Mouse (Mus musculus) liver, embryonic 11.5 days (tissue): Measurements from ENCODE around the gene Cadm1. TPM values are rescaled to one million over a fixed set of nuclear protein-coding genes. Genes with fewer than 3 reads are reported as not detected.

Source experiments
- ATAC-seq: fragments of 200-750 bp; cut with Nextera tagmentation; replicated peaks from 2 replicates; pipeline ENCODE4 v1.8.0; 2017; ENCODE audit warnings: moderate number of reproducible peaks, mild to moderate bottlenecking, moderate TSS enrichment, moderate library complexity; ENCODE audit not compliant: low FRiP score
- DNase-seq: peaks from one replicate; pipeline ENCODE4 v3.0.0-alpha.2; 2017; ENCODE audit warnings: low spot score
- H3K27ac ChIP-seq: fragments of 300-500 bp; sonication (generic); 2 replicates; pipeline ENCODE4 v1.5.1; 2014; ENCODE audit warnings: mild to moderate bottlenecking, low read depth, low read length, control low read depth
- H3K27me3 ChIP-seq: fragments of 300-500 bp; sonication (generic); replicated peaks from 2 replicates; pipeline ENCODE4 v1.6.1; 2014; ENCODE audit warnings: low read length, mixed read lengths; ENCODE audit not compliant: control insufficient read depth, insufficient read depth
- H3K36me3 ChIP-seq: fragments of 300-500 bp; sonication (generic); 2 replicates; pipeline ENCODE4 v1.6.1; 2014; ENCODE audit warnings: mild to moderate bottlenecking, low read length, moderate library complexity, mixed read lengths; ENCODE audit not compliant: control insufficient read depth, insufficient read depth
- H3K4me1 ChIP-seq: fragments of 300-500 bp; sonication (generic); replicated peaks from 2 replicates; pipeline ENCODE4 v1.6.1; 2014; ENCODE audit warnings: low read length, mixed read lengths; ENCODE audit not compliant: control insufficient read depth, insufficient read depth
- H3K4me2 ChIP-seq: fragments of 300-500 bp; sonication (generic); 2 replicates; pipeline ENCODE4 v1.6.1; 2014; ENCODE audit warnings: mild to moderate bottlenecking, control low read depth, moderate library complexity
- H3K4me3 ChIP-seq: fragments of 300-500 bp; sonication (generic); 2 replicates; pipeline ENCODE4 v1.5.1; 2014; ENCODE audit warnings: low read depth, low read length, control low read depth
- H3K9ac ChIP-seq: fragments of 300-500 bp; sonication (generic); 2 replicates; pipeline ENCODE4 v1.6.1; 2014; ENCODE audit warnings: low read depth, low read length, control low read depth
- H3K9me3 ChIP-seq: fragments of 300-500 bp; sonication (generic); 2 replicates; pipeline ENCODE4 v1.6.1; 2016; ENCODE audit warnings: low read length, inconsistent platforms, mixed read lengths; ENCODE audit not compliant: control insufficient read depth
- WGBS: fragments of 180-500 bp; shearing (Covaris S2); extraction: QIAGEN DNeasy Blood & Tissue Kit; methylation state at CpG from one replicate; pipeline ENCODE4 v1.1.7; 2014; 5-methylcytosine and 5-hydroxymethylcytosine counted together
- polyA plus RNA-seq: library from polyadenylated mRNA; unstranded; fragments of >200 nt; fragmentation: Nextera tagmentation; extraction: Ambion mirVana; gene quantifications from 2 replicates; pipeline ENCODE4 v1.2.1, GENCODE M21; 2014

Cadm1 gene
- polyA plus RNA-seq, 1 experiment from 2014 or later, result 27.6 TPM

DNA sequence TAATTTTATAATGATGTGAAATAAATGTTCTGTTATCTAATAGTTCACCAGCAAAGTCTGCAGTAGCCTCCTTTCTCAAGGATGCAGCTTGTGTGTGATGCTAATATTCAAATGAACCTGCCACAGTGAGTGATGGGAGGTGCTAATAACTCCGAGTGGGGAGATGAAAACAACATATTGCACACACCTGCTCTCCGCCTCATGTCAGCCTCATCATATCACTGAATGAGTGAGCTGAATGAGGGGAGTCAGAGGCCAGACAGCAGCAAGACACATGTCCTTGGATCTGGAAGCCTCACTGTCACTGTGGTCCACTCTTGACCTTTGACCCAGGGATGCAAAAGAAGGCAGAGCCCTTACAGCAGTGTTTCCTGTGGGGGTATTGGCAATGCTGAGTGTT is 156.9 kb downstream of the Cadm1 start:
- H3K27me3 ChIP-seq, result no peaks in the 10 kb centered on the region
- H3K9me3 ChIP-seq, result no peaks in the 10 kb centered on the region
- WGBS, result 86% methylated on average over 2 of the region's 2 CpGs
- no peak overlapping the region for H3K4me3 ChIP-seq
- ATAC-seq, result no peak
- no peak for DNase-seq
- no peaks in the 10 kb centered on the region for H3K4me1 ChIP-seq
- H3K27ac ChIP-seq, result no peak overlapping the region
- no peak overlapping the region for H3K4me2 ChIP-seq
- H3K36me3 ChIP-seq, result no peaks in the 10 kb centered on the region
- no peak overlapping the region for H3K9ac ChIP-seq

- H3K9ac ChIP-seq, result no peak overlapping the region
- no peak for DNase-seq
- H3K9me3 ChIP-seq, result no peaks in the 10 kb centered on the region
- WGBS, result 71% methylated on average over 5 of the region's 5 CpGs
- H3K27ac ChIP-seq, result no peak overlapping the region
- H3K4me2 ChIP-seq, result no peak overlapping the region
- no peaks in the 10 kb centered on the region for H3K36me3 ChIP-seq
- no peak overlapping the region for H3K4me3 ChIP-seq
- no peaks in the 10 kb centered on the region for H3K27me3 ChIP-seq
- no peak for ATAC-seq
- no peaks in the 10 kb centered on the region for H3K4me1 ChIP-seq
Measured at GRCm38 (mm10) chr9:47687604-47688003, 157.6 kb downstream of the Cadm1 start.

GRCm38 (mm10) chr9:47688297-47688696 is 158.3 kb downstream of the Cadm1 start:
- WGBS, result 45% methylated on average over 10 of the region's 10 CpGs
- no peaks in the 10 kb centered on the region for H3K4me1 ChIP-seq
- H3K4me3 ChIP-seq, result no peak overlapping the region
- H3K9me3 ChIP-seq, result no peaks in the 10 kb centered on the region
- H3K36me3 ChIP-seq, result no peaks in the 10 kb centered on the region
- H3K9ac ChIP-seq, result no peak overlapping the region
- no peaks in the 10 kb centered on the region for H3K27me3 ChIP-seq
- no peak overlapping the region for H3K4me2 ChIP-seq
- ATAC-seq (no peak), DNase-seq (no peak)
- no peak overlapping the region for H3K27ac ChIP-seq

DNA sequence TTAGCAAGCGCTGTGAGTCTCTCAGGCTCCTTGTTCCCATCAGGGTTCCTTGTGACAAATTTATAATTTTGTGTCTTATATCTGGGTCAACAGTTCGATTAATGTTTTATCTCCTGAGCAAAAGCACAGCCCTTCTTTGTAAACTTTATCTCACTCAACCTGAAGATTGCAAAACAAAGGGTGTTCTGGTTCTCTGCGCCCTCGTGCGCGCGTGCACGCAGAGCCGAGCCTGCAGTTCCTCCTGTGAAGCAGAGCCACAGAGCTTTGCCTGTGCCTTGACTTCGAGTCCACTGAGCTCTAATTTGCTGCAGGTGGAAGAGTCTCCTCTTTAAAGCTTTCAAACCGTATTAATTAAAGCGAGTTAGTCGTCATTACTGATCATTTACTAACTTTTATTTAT is 162.9 kb downstream of the Cadm1 start:
- DNase-seq, result no peak
- Histone ChIP-seq H3K27ac (no peak overlapping the region), H3K27me3 (no peaks in the 10 kb centered on the region), H3K9ac (no peak overlapping the region), H3K4me3 (no peak overlapping the region), H3K9me3 (no peaks in the 10 kb centered on the region), H3K4me2 (no peak overlapping the region), H3K36me3 (no peaks in the 10 kb centered on the region), H3K4me1 (no peaks in the 10 kb centered on the region)
- 66% methylated on average over 13 of the region's 13 CpGs for WGBS
- ATAC-seq, result no peak

DNA sequence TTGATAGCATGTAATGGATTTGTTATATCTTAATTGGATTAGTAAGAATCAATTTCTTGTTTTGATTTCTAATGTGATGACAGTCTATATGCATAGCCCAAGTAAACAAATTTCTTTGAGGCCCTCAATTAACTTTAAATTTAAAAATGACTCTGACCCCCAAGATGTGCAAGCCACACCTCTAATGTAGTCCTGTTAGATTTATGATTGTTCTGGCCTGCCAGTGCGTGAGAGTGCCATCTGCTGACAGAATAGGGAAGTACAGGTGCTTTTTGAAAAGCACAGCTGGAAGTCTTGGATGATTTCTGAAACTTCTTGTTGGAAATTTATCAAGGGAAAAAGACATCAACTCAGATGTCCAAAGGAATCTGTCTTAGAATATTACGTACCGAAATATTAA is 169.1 kb downstream of the Cadm1 start:
- 44% methylated on average over 3 of the region's 3 CpGs for WGBS
- H3K9ac ChIP-seq, result no peak overlapping the region
- H3K27me3 ChIP-seq, result no peaks in the 10 kb centered on the region
- no peak overlapping the region for H3K4me2 ChIP-seq
- no peaks in the 10 kb centered on the region for H3K36me3 ChIP-seq
- H3K27ac ChIP-seq, result no peak overlapping the region
- ATAC-seq, result no peak
- H3K4me1 ChIP-seq, result no peaks in the 10 kb centered on the region
- no peak for DNase-seq
- H3K4me3 ChIP-seq, result no peak overlapping the region
- H3K9me3 ChIP-seq, result no peaks in the 10 kb centered on the region

DNA sequence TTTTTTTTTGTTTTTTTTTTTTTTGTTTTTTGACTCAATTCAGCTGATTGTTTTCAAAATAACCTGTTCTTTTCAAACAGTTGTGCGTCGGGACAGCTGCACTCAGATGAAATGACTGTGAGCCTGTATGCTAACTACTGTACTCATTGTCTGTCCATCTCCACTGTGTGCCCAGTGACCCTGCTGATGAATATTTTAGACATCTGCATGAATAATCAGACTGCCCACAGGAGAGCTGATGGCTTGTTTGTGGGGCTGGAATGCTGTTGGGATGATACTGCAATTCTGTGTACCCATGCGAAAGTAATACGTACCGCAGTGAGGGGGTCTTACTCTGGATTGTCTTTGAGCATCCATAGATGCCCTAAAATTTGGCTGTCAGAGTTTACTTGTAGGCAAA is 170.0 kb downstream of the Cadm1 start:
- 93% methylated on average over 5 of the region's 5 CpGs for WGBS
- ATAC-seq, result no peak
- no peak for DNase-seq

DNA sequence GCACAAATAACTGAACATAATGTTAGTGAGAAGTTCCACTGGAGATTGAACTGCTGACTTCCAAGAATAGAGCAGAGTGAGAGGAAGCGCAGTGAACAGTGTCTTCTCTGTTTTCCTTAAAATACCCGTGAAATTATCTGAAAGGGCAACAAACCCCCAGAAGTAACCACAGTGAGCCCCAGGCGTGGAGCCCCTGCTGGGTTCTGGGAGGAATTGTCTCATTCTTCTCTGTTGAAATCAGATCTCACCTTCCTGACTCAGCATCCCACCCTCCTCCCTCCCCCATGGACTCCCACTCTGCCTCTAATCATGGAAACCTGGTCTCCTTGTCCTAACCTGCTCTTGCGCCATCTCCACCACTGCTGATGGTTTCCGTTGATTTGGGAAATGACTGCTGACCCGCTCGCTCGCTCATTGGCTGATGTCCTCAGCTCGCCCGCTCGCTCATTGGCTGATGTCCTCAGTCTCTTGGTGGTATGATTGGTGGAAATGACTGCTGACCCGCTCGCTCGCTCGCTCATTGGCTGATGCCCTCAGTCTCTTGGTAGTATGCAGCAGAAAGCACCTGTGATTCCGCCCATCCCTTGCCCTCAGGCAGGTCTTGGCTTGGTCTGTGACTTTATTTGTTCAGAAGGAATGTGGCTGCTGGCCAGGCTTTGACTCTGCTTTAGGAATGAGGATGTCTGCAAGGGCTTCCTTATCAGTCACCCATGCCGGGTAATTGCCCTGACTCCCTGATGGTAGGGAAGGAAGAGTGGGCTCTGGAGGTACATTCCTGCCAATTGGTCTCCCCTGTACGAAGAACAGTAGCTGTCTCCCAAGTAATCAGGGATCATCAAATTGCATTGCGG is 173.3 kb downstream of the Cadm1 start:
- ATAC-seq (no peak), DNase-seq (no peak)
- Histone ChIP-seq H3K4me1 (no peaks in the 10 kb centered on the region), H3K4me3 (no peak overlapping the region), H3K4me2 (no peak overlapping the region), H3K9me3 (no peaks in the 10 kb centered on the region), H3K9ac (no peak overlapping the region), H3K27me3 (no peaks in the 10 kb centered on the region), H3K36me3 (no peaks in the 10 kb centered on the region), H3K27ac (no peak overlapping the region)
- WGBS, result 77% methylated on average over 19 of the region's 19 CpGs

More for the DNA sequence above, 170.0 kb downstream of the Cadm1 start:
- no peak overlapping the region for H3K27ac ChIP-seq
- H3K4me3 ChIP-seq, result no peak overlapping the region
- no peaks in the 10 kb centered on the region for H3K9me3 ChIP-seq
- no peak overlapping the region for H3K9ac ChIP-seq
- no peak overlapping the region for H3K4me2 ChIP-seq
- no peaks in the 10 kb centered on the region for H3K36me3 ChIP-seq
- no peaks in the 10 kb centered on the region for H3K27me3 ChIP-seq
- H3K4me1 ChIP-seq, result no peaks in the 10 kb centered on the region

DNA sequence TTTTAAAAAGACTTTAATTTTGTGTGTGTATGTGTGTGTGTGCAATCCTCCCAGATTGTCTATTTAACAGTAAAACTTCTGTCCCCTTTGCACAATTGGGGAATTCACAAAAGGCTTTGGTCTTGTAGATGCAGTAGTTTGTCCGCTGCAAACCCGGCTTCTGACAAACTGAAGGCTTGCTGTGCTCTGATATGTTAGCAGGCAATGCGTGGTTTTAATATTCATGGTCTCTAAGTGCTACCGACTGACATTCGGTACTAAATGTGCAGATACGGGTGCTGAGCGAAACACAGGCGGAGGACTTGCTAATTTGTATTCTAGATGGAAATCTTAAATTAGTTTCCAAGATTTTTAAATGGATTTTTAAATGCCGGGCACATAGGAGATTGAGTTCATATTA is 176.4 kb downstream of the Cadm1 start:
- no peak overlapping the region for H3K4me3 ChIP-seq
- H3K9ac ChIP-seq, result no peak overlapping the region
- H3K4me1 ChIP-seq, result no peaks in the 10 kb centered on the region
- no peaks in the 10 kb centered on the region for H3K36me3 ChIP-seq
- 87% methylated on average over 9 of the region's 9 CpGs for WGBS
- no peak overlapping the region for H3K27ac ChIP-seq
- H3K4me2 ChIP-seq, result no peak overlapping the region
- no peak for ATAC-seq
- no peaks in the 10 kb centered on the region for H3K27me3 ChIP-seq
- no peaks in the 10 kb centered on the region for H3K9me3 ChIP-seq
- DNase-seq, result no peak

DNA sequence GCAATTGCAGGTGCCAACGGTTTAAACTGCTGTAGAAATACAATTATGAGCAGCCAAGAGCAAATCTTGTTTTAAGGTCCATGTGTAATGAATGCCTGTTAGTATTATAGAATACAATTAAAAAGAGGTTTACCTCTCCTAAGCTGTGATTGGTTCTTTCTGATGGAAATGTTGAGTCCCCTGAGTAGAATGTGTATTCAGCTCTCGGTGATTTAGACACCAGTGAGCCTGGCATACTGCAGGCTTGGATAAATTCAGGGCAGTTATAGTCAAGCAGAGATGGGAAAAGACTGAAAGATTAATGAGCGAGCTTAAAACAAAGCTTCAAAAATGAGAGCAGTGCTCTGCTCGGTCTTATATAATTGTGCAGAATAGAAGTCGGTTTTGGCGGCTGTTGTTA is 177.4 kb downstream of the Cadm1 start:
- no peaks in the 10 kb centered on the region for H3K36me3 ChIP-seq
- 85% methylated on average over 6 of the region's 6 CpGs for WGBS
- H3K4me2 ChIP-seq, result no peak overlapping the region
- no peak overlapping the region for H3K27ac ChIP-seq
- no peaks in the 10 kb centered on the region for H3K4me1 ChIP-seq
- DNase-seq (no peak), ATAC-seq (no peak)
- H3K4me3 ChIP-seq, result no peak overlapping the region
- no peaks in the 10 kb centered on the region for H3K9me3 ChIP-seq
- H3K27me3 ChIP-seq, result no peaks in the 10 kb centered on the region
- H3K9ac ChIP-seq, result no peak overlapping the region
